Mouse (Mus musculus) heart, adult 2 months (tissue): ENCODE measurements around the gene Gpr146. TPM values are rescaled to one million over a fixed set of nuclear protein-coding genes. Genes with fewer than 3 reads are reported as not detected.

Experiments used
- DNase-seq, 2 experiments: peaks; one replicate each; pipeline ENCODE4 v3.0.0; 2021
- H3K27ac ChIP-seq: fragments of 200-600 bp; 2 replicates; pipeline ENCODE4 v1.8.1; 2022
- H3K27me3 ChIP-seq: fragments of 200-500 bp; 2 replicates; pipeline ENCODE4 v1.6.1; 2012; ENCODE audit warnings: mild to moderate bottlenecking, low read length, inconsistent platforms, mixed read lengths; ENCODE audit not compliant: control insufficient read depth, insufficient read depth
- H3K36me3 ChIP-seq: fragments of 200-500 bp; 2 replicates; pipeline ENCODE4 v1.6.1; 2012; ENCODE audit warnings: low read length, inconsistent platforms; ENCODE audit not compliant: control insufficient read depth, insufficient read depth
- H3K4me1 ChIP-seq: fragments of 200-500 bp; 2 replicates; pipeline ENCODE4 v1.6.1; 2011; ENCODE audit warnings: low read length; ENCODE audit not compliant: control insufficient read depth, insufficient read depth
- H3K4me3 ChIP-seq: fragments of 200-600 bp; 2 replicates; pipeline ENCODE4 v1.8.1; 2022
- H3K79me2 ChIP-seq: fragments of 200-500 bp; replicated peaks from 2 replicates; pipeline ENCODE4 v1.6.1; 2012; ENCODE audit warnings: mild to moderate bottlenecking, inconsistent platforms, low read length, moderate library complexity, mixed read lengths; ENCODE audit not compliant: control insufficient read depth, insufficient read depth
- H3K9ac ChIP-seq: fragments of 200-500 bp; 2 replicates; pipeline ENCODE4 v1.6.1; 2012; ENCODE audit warnings: low read depth, mild to moderate bottlenecking, control low read depth, inconsistent platforms, low read length, mixed read lengths
- CTCF ChIP-seq: fragments of 200-600 bp; IDR thresholded peaks from 2 replicates; pipeline ENCODE4 v1.8.1; 2022; ENCODE audit warnings: antibody characterized with exemption, mild to moderate bottlenecking, moderate library complexity
- EP300 ChIP-seq: fragments of 200-500 bp; IDR thresholded peaks from 2 replicates; pipeline ENCODE4 v1.6.1; 2011; ENCODE audit warnings: low read depth, low read length, control low read depth; ENCODE audit not compliant: insufficient read depth
- POLR2A ChIP-seq: fragments of 200-500 bp; IDR thresholded peaks from 2 replicates; pipeline ENCODE4 v1.6.1; 2011; ENCODE audit warnings: mild to moderate bottlenecking, low read depth, low read length, control low read depth; ENCODE audit not compliant: insufficient read depth
- WGBS: fragments of 180-500 bp; shearing (Covaris S2); methylation state at CpG from one replicate; pipeline ENCODE4 v1.1.7; 2018; 5-methylcytosine and 5-hydroxymethylcytosine counted together
- intact Hi-C: fragments of 180-260 bp; cut with DNase I; formaldehyde crosslinking; loops from one replicate; pipeline ENCODE4 v1.15.1; 2025
- polyA plus RNA-seq: library from polyadenylated mRNA; depleted of rRNA; stranded (reverse); fragments of >200 nt; gene quantifications from 2 replicates; pipeline ENCODE4 v1.2.3, GENCODE M21; 2012
- total RNA-seq, 2 experiments: library from RNA; stranded (reverse); gene quantifications; 2 replicates each; pipeline ENCODE4 v1.2.3; 2021

Gpr146 gene
- total and polyA plus RNA-seq, 3 experiments, result 42.9 to 62.4 (median 56.6) TPM

DNA sequence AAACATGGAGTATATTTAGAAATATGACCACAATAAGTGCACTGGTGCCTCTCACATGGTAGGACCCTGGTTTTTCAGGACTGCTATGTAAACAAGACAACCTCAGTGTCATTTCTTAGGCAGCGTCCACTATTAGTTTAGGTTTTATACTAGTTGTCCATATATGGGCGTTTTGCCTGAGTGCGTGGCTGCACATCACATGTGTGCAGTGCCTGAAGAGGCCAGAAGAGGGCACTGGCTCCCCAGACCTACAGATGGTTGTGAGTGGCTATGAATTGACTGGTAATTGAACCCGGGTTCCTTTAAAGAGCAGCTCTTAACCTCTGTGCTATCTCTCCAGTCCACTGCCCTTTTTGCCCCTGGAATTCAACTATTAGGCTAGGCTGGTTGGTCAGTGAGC is 39.4 kb downstream of the Gpr146 start:
- intact Hi-C loops, result no loop called here
- H3K4me3 ChIP-seq, result no peak overlapping the region
- TF ChIP-seq EP300 (no peak), POLR2A (no peak), CTCF (peak; percentile 43)
- no peak for DNase-seq
- H3K36me3 ChIP-seq, result no peaks in the 10 kb centered on the region
- no peak overlapping the region for H3K27ac ChIP-seq
- no peaks in the 10 kb centered on the region for H3K27me3 ChIP-seq
- H3K4me1 ChIP-seq, result no peaks in the 10 kb centered on the region
- no peak overlapping the region for H3K9ac ChIP-seq
- H3K79me2 ChIP-seq, result no peaks in the 10 kb centered on the region
- 96% methylated on average over 4 of the region's 4 CpGs for WGBS

DNA sequence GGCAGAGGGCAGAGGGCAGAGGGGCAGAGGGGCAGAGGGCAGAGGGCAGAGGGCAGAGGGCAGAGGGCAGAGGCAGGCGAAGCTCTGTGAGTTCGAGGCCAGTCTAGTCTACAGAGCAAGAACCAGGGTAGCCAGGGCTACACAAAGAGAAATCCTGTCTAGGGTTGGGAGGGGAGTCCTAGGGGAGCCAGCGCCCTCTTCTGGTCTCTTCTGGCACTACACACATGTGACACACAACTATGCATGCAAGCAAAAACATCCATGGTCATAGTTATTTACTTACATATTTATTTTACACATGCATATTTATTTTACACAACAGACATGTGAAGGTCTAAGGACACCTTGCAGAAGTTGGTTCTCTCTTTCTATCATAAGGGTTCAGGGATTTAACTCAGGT is 40.0 kb downstream of the Gpr146 start:
- intact Hi-C loops, result no loop called here
- Histone ChIP-seq H3K4me3 (no peak overlapping the region), H3K27ac (no peak overlapping the region), H3K4me1 (no peaks in the 10 kb centered on the region), H3K9ac (no peak overlapping the region), H3K36me3 (no peaks in the 10 kb centered on the region), H3K27me3 (no peaks in the 10 kb centered on the region), H3K79me2 (no peaks in the 10 kb centered on the region)
- 88% methylated on average over 3 of the region's 3 CpGs for WGBS
- TF ChIP-seq POLR2A, result no peak
- TF ChIP-seq CTCF, result peak; percentile 32
- DNase-seq, result no peak

DNA sequence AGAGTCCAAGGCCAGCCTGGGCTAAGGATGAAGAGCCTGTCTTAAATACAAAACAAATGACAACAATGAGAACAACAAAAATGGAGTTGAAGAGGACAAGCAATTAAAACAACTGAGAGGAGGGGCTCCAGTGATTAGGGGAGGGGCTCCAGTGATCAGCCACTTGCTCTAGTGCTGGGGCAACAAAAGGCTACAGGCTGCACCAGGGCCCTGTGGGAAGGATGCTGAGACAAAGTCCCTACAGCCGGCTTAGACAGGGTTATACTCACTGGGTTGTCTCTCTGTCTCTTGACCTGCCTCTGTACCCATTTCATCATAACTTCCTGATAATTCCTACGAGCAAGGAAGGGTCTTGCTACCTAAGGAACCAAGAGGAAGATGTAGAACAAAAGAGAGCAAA is 40.6 kb downstream of the Gpr146 start:
- TF ChIP-seq POLR2A (no peak), CTCF (no peak), EP300 (no peak)
- Histone ChIP-seq H3K27me3 (no peaks in the 10 kb centered on the region), H3K9ac (no peak overlapping the region), H3K4me3 (no peak overlapping the region), H3K36me3 (no peaks in the 10 kb centered on the region), H3K4me1 (no peaks in the 10 kb centered on the region), H3K79me2 (no peaks in the 10 kb centered on the region), H3K27ac (no peak overlapping the region)
- WGBS, result 60% methylated on average over 2 of the region's 2 CpGs
- intact Hi-C loops, result no loop called here
- DNase-seq, result no peak

DNA sequence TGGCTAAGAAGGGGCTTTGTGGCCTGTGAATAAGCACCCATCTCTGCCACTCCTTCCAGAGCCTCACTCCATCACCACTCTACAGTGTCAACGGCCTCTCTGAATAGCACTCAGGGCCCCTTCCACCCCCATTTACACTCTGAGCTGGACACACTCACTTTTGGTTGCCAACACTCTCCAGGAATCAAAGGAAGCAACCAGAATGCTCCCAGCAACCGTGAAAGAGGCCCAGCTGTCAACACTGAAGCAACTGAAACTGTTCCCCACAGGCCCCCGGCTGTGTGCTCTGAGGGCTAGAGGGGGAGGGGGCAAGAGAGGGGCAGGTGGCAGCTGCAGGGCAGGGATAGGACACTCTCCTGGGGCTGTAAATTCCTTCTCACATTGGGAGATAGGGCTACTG is 41.1 kb downstream of the Gpr146 start:
- WGBS, result 34% methylated on average over 3 of the region's 3 CpGs
- Histone ChIP-seq H3K4me3 (no peak overlapping the region), H3K27ac (no peak overlapping the region), H3K36me3 (no peaks in the 10 kb centered on the region), H3K9ac (no peak overlapping the region), H3K27me3 (no peaks in the 10 kb centered on the region), H3K4me1 (no peaks in the 10 kb centered on the region), H3K79me2 (no peaks in the 10 kb centered on the region)
- DNase-seq, result no peak
- TF ChIP-seq POLR2A (no peak), EP300 (no peak), CTCF (no peak)
- intact Hi-C loops, result no loop called here

DNA sequence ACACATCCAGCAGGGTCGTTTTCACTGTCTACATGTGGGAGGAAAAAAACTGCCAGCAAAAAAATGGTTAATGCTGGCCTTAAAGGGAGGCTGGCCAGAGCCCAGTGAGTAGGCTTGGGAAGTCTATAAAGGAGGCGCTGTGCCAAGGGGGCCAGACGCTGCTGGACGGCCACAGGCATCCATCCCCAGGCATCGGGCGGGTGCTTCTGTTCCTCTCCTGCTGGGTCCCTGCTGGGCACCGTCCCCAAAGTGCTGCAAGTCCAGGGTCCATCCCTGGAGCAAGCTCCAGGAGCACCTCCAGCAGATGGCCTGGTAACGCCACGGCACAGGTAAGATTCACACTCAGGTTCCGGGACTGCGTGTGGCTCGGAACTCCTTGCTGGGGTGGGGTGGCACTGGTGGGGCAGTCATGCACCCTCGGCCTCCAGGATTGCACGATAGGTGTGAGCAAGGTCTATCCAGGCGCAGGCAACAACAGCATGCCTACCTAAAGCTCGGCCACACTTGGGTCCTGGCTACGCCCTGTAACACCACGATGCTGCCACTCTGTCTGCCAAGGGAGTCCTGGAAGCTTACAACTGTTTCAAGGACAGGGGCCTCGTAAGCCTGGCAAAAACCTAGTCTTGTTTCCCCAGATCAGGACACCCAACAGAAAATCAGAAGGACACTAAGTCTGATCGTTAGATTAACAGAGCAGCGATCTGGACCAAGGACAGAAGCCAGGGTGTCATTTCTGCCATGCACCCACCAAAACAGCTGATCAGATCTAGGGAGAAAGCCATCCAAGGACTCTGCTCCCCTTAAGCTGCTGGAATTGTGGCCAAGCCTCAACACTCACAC is 45.7 kb downstream of the Gpr146 start, which contains the start of gene Gper1:
TSS of gene Gper1 (plus strand) at position 126 of the 840 bp plus-strand sequence.
- peak within 1 kb of the TSS; percentile 28 for H3K9ac ChIP-seq
- H3K27ac ChIP-seq, result peak within 1 kb of the TSS; percentile 41
- 50% methylated on average over 21 of the region's 21 CpGs for WGBS
- no peak for TF ChIP-seq POLR2A
- no peaks in the 10 kb centered on the region for H3K36me3 ChIP-seq
- DNase-seq, result no peak
- H3K27me3 ChIP-seq, result no peaks in the 10 kb centered on the region
- intact Hi-C loops, result no loop called here
- H3K4me3 ChIP-seq, result peak within 1 kb of the TSS; percentile 18
- no peaks in the 10 kb centered on the region for H3K79me2 ChIP-seq
- peaks cover 3% of the 10 kb centered on the region for H3K4me1 ChIP-seq

DNA sequence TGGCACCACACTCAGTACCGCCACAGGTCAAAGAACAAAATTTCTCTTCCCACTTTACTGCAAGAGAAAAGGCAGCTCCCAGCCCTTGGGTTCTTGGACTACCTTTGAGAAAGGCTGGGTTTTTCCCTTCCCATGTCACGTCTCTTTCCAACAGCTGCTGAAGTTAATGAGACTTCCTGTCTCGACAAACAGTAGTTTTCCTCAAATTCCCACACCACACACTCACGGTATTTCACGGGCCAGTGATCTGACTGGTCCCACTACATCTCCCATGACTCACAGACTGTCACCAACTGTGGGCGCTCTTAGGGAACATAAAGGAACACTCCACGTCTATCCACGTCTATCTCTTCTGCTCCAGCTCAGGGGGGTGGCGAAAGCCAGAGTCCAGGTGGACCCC is 47.7 kb downstream of the Gpr146 start:
- Histone ChIP-seq H3K9ac (no peak overlapping the region), H3K4me1 (peaks cover 8% of the 10 kb centered on the region), H3K36me3 (no peaks in the 10 kb centered on the region), H3K79me2 (no peaks in the 10 kb centered on the region), H3K4me3 (no peak overlapping the region), H3K27me3 (no peaks in the 10 kb centered on the region), H3K27ac (no peak overlapping the region)
- TF ChIP-seq CTCF (no peak), POLR2A (no peak), EP300 (no peak)
- WGBS, result 68% methylated on average over 9 of the region's 9 CpGs
- no peak for DNase-seq
- intact Hi-C loops, result no loop called here
